ENCODE assay signal across 9 mouse cellular contexts in the genomic region with DNA sequence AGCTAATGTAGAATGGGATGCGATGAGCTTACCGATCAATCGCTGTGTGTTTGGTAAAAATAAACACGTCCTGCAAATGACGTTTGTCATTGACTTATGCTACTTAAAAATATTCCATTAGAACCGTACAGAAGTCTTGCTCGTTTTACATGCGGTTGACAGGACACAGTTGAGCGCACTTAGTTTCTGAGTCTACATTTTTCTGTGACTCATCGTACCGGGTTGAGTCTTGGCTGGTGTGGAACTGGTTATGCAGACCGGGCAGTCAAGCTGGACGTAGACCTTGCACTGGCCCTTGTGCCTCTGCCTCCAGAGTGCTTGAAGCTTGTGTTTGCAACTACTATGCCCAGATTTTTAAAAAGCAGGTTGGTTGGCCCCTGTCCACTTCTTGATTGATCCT. TPM values are rescaled to one million over a fixed set of nuclear protein-coding genes. Genes with fewer than 3 reads are reported as not detected.
DNase-seq lines count a peak whose midpoint lies in the region; ATAC-seq and TF ChIP-seq lines count a peak whose summit lies in the region.
"Had no signal": no experiment of that assay in that cellular context is flagged by ENCODE, and none has a peak within 500 bp of the region (broad histone marks: within the 10 kb centered on the region; RNA-seq: fewer than 3 reads in every experiment).

No protein-coding gene starts in this region.

- no peaks in the 10 kb centered on the region; the same call in none of the 2 replicates for H3K36me3 ChIP-seq in embryonic facial prominence, embryonic 11.5 days (replicated peaks; ENCODE audit: control insufficient read depth, insufficient read depth, low read depth, low read length)
- peaks cover 20% of the 10 kb centered on the region for H3K36me3 ChIP-seq in hindbrain, postnatal 0 days (ENCODE audit: insufficient read depth, low read length)
- peaks cover 18% of the 10 kb centered on the region for H3K36me3 ChIP-seq in liver, embryonic 16.5 days (ENCODE audit: control insufficient read depth, insufficient read depth)
- H3K36me3 ChIP-seq in stomach, embryonic 15.5 days = peaks cover 22% of the 10 kb centered on the region

- H3K27ac ChIP-seq in embryonic facial prominence, embryonic 11.5 days (replicated peaks; ENCODE audit: low read depth, low read length) = no peak overlapping the region
- H3K27ac ChIP-seq in hindbrain, postnatal 0 days = peak overlapping the region; percentile 79
- H3K27ac ChIP-seq in liver, embryonic 16.5 days (ENCODE audit: low read length) = peak overlapping the region; percentile 87
- H3K27ac ChIP-seq in stomach, embryonic 15.5 days = peak overlapping the region; percentile 87; the same call in 1 of the 2 replicates

- H3K9ac ChIP-seq in embryonic facial prominence, embryonic 11.5 days (replicated peaks; ENCODE audit: low read length) = peak overlapping the region; percentile 90
- H3K9ac ChIP-seq in hindbrain, postnatal 0 days (replicated peaks; ENCODE audit: low read length) = peak overlapping the region; percentile 78
- H3K9ac ChIP-seq in liver, embryonic 16.5 days (ENCODE audit: low read depth, low read length) = peak overlapping the region; percentile 92
- H3K9ac ChIP-seq in stomach, embryonic 15.5 days = peak overlapping the region; percentile 99

- H3K4me2 ChIP-seq in embryonic facial prominence, embryonic 11.5 days (ENCODE audit: low read depth, low read length) = peak overlapping the region; percentile 80
- H3K4me2 ChIP-seq in hindbrain, postnatal 0 days (ENCODE audit: low read depth, low read length) = peak overlapping the region; percentile 87
- peak overlapping the region; percentile 99 for H3K4me2 ChIP-seq in liver, embryonic 16.5 days (ENCODE audit: low read depth, low read length)
- H3K4me2 ChIP-seq in stomach, embryonic 15.5 days = peak overlapping the region; percentile 84

- WGBS in embryonic facial prominence, embryonic 11.5 days = 15% methylated on average over 13 of the region's 13 CpGs
- WGBS in hindbrain, postnatal 0 days = 12% methylated on average over 13 of the region's 13 CpGs
- 5% methylated on average over 13 of the region's 13 CpGs for WGBS in liver, embryonic 16.5 days (ENCODE audit: insufficient replicate concordance)
- WGBS in stomach, embryonic 15.5 days = 7% methylated on average over 13 of the region's 13 CpGs

- intact Hi-C loops in left cerebral cortex, postnatal 25 days (cut with DNase I) = loop anchor here (5.0 kb wide), 2 partner anchors 516 to 706 kb away; a partner anchor contains a TSS

- peak; percentile 14 to 39 for DNase-seq in left cerebral cortex, postnatal 25 days (ENCODE audit: low spot score in 2 of 2)
- DNase-seq in left cerebral cortex, adult 18-20 months (ENCODE audit: low spot score in 2 of 2) = no peak
- DNase-seq in MN1 (ENCODE audit: low spot score) = peak; percentile 64
- no peak for DNase-seq in embryonic facial prominence, embryonic 11.5 days (ENCODE audit: low spot score)
- no peak for DNase-seq in hindbrain, postnatal 0 days (ENCODE audit: low spot score)
- no peak for DNase-seq in thymus, postnatal 25 days

- no peaks in the 10 kb centered on the region; the same call in 1 of the 2 replicates for H3K4me1 ChIP-seq in embryonic facial prominence, embryonic 11.5 days (ENCODE audit: control insufficient read depth, insufficient read depth, low read length)
- H3K4me1 ChIP-seq in hindbrain, postnatal 0 days (ENCODE audit: insufficient read depth, low read length) = peaks cover 7% of the 10 kb centered on the region; the same call in 1 of the 2 replicates
- peaks cover 12% of the 10 kb centered on the region for H3K4me1 ChIP-seq in liver, embryonic 16.5 days (ENCODE audit: control insufficient read depth, low read depth, low read length)
- peaks cover 6% of the 10 kb centered on the region; the same call in 1 of the 2 replicates for H3K4me1 ChIP-seq in stomach, embryonic 15.5 days

- TF ChIP-seq CTCF in hindbrain, postnatal 0 days (IDR thresholded peaks at IDR 0.05; ENCODE audit: low read depth) = no peak

- H3K4me3 ChIP-seq in embryonic facial prominence, embryonic 11.5 days (ENCODE audit: low read depth, low read length) = peak overlapping the region; percentile 94
- H3K4me3 ChIP-seq in hindbrain, postnatal 0 days (ENCODE audit: low read length) = peak overlapping the region; percentile 78
- H3K4me3 ChIP-seq in liver, embryonic 16.5 days (ENCODE audit: low read depth, low read length) = peak overlapping the region; percentile 83
- H3K4me3 ChIP-seq in stomach, embryonic 15.5 days (replicated peaks) = peak overlapping the region; percentile 98

- no peaks in the 10 kb centered on the region for H3K9me3 ChIP-seq in embryonic facial prominence, embryonic 11.5 days (replicated peaks; ENCODE audit: control insufficient read depth, low read length)
- no peaks in the 10 kb centered on the region for H3K9me3 ChIP-seq in hindbrain, postnatal 0 days (ENCODE audit: low read length)
- no peaks in the 10 kb centered on the region for H3K9me3 ChIP-seq in liver, embryonic 16.5 days (replicated peaks; ENCODE audit: control insufficient read depth, low read length)
- H3K9me3 ChIP-seq in stomach, embryonic 15.5 days = no peaks in the 10 kb centered on the region

- no peak for ATAC-seq in embryonic facial prominence, embryonic 11.5 days (replicated peaks; ENCODE audit: insufficient number of reproducible peaks, low FRiP score, low TSS enrichment, low read depth)
- no peak for ATAC-seq in hindbrain, postnatal 0 days
- ATAC-seq in liver, embryonic 16.5 days (ENCODE audit: low read depth) = no peak
- no peak for ATAC-seq in stomach, embryonic 15.5 days (ENCODE audit: insufficient read depth, low FRiP score, low read depth)

- H3K27me3 ChIP-seq in embryonic facial prominence, embryonic 11.5 days (ENCODE audit: control insufficient read depth, insufficient read depth, low read length) = no peaks in the 10 kb centered on the region
- no peaks in the 10 kb centered on the region for H3K27me3 ChIP-seq in hindbrain, postnatal 0 days (ENCODE audit: insufficient read depth, low read length)
- H3K27me3 ChIP-seq in liver, embryonic 16.5 days (ENCODE audit: control insufficient read depth, insufficient read depth, low read depth, low read length) = no peaks in the 10 kb centered on the region
- no peaks in the 10 kb centered on the region for H3K27me3 ChIP-seq in stomach, embryonic 15.5 days (replicated peaks)

RNA-seq across cellular contexts. Expression of a gene that starts 1.0 kb away (rescaled TPM):
- 10 to 100 TPM; 22.0 to 22.7 TPM for total RNA-seq in left cerebral cortex, postnatal 25 days (2021)
- 10 to 100 TPM; 23.3 to 27.0 TPM for total RNA-seq in left cerebral cortex, adult 18-20 months (2021)
- polyA plus RNA-seq in embryonic facial prominence, embryonic 11.5 days (2014; fragmentation: Nextera tagmentation; extraction: Ambion mirVana) = 29.2 and 37.2 TPM in 2 replicates
- total RNA-seq in hindbrain, postnatal 0 days (2014; rRNA removed) = 13.5 and 20.5 TPM in 2 replicates
- 8.6 and 8.7 TPM in 2 replicates for polyA plus RNA-seq in hindbrain, postnatal 0 days (2015; fragmentation: Nextera tagmentation; extraction: Ambion mirVana)
- polyA plus RNA-seq in liver, embryonic 16.5 days (2015; fragmentation: Nextera tagmentation; extraction: Ambion mirVana) = 9.3 and 9.7 TPM in 2 replicates
- polyA plus RNA-seq in stomach, embryonic 15.5 days (2015; fragmentation: Nextera tagmentation; extraction: Ambion mirVana) = 17.7 and 19.7 TPM in 2 replicates

RNA-seq across cellular contexts. Expression of a gene that starts 36.3 kb away (rescaled TPM):
- not detected for total RNA-seq in left cerebral cortex, postnatal 25 days (2021)
- not detected for total RNA-seq in left cerebral cortex, adult 18-20 months (2021)
- polyA plus RNA-seq in embryonic facial prominence, embryonic 11.5 days (2014; fragmentation: Nextera tagmentation; extraction: Ambion mirVana) = not detected in 2 replicates
- not detected in 2 replicates for total RNA-seq in hindbrain, postnatal 0 days (2014; rRNA removed)
- polyA plus RNA-seq in hindbrain, postnatal 0 days (2015; fragmentation: Nextera tagmentation; extraction: Ambion mirVana) = 0.25 TPM in 1 of 2 replicates, not detected in the other
- not detected in 2 replicates for polyA plus RNA-seq in liver, embryonic 16.5 days (2015; fragmentation: Nextera tagmentation; extraction: Ambion mirVana)
- not detected in 2 replicates for polyA plus RNA-seq in stomach, embryonic 15.5 days (2015; fragmentation: Nextera tagmentation; extraction: Ambion mirVana)
- polyA plus RNA-seq: frontal cortex, adult 2 months had no signal

RNA-seq across cellular contexts. Expression of a gene that starts 41.6 kb away (rescaled TPM):
- not detected for total RNA-seq in left cerebral cortex, postnatal 25 days (2021)
- total RNA-seq in left cerebral cortex, adult 18-20 months (2021) = not detected
- polyA plus RNA-seq in embryonic facial prominence, embryonic 11.5 days (2014; fragmentation: Nextera tagmentation; extraction: Ambion mirVana) = 0.13 and 0.14 TPM in 2 replicates
- 0.11 TPM in 1 of 2 replicates, not detected in the other for total RNA-seq in hindbrain, postnatal 0 days (2014; rRNA removed)
- 0.10 TPM in 1 of 2 replicates, not detected in the other for polyA plus RNA-seq in hindbrain, postnatal 0 days (2015; fragmentation: Nextera tagmentation; extraction: Ambion mirVana)
- polyA plus RNA-seq in liver, embryonic 16.5 days (2015; fragmentation: Nextera tagmentation; extraction: Ambion mirVana) = 0.04 TPM in 1 of 2 replicates, not detected in the other
- not detected in 2 replicates for polyA plus RNA-seq in stomach, embryonic 15.5 days (2015; fragmentation: Nextera tagmentation; extraction: Ambion mirVana)

Comparison
In these comparisons a context has a peak if more than half of its experiments do, and no peak if none do; other contexts are left out.
1. DNase-seq: peak in left cerebral cortex, postnatal 25 days (2 of 2) and MN1 (single experiment); none in left cerebral cortex, adult 18-20 months (0 of 2), embryonic facial prominence, embryonic 11.5 days (single experiment), hindbrain, postnatal 0 days (single experiment) and thymus, postnatal 25 days (single experiment).
2. Peak in every context shown above with its lines, with median percentiles within 50 percentile points of each other: H3K4me2 ChIP-seq, H3K4me3 ChIP-seq and H3K9ac ChIP-seq.